Mouse (Mus musculus) ES-Bruce4 (cell line): Measurements from ENCODE around the gene Spsb2.

Experiments
- CTCF ChIP-seq: IDR thresholded peaks from one replicate; pipeline ENCODE4 v1.8.1; 2011; ENCODE audit warnings: low read depth, low read length
- EP300 ChIP-seq: IDR thresholded peaks from 2 replicates; pipeline ENCODE4 v1.6.1; 2011; ENCODE audit warnings: low read depth, low read length; ENCODE audit not compliant: insufficient read depth

DNA sequence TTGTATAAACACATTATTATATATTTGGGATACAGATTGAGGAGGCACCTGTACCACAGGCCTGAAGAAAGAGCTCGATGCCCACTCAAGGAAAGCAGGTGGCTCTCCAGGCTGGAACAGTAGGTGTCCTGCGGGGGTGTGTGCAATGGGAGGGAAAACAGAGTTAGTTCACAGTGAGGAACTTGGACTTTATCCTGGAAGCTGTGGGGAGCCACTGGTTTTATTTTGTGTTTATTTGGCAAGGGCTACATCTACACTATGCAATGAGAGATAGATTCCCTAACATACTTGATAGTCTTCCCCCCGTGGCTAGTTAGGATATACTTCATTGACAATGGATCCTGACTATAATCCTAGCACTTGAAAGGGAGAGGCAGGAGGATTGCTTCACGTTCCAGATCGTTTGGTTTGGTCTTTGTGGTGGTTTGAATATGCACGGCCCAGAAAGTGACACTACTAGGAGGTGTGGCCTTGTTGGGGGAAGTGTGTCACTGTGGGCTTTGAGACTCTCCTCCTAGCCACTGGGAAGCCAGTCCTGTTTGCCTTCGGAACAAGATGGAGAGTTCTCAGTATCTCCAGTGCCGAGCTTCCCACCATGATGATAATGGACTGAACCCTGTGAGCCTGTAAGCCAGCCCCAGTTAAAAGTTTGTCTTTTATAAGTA is 21.6 kb upstream of the Spsb2 start:
- TF ChIP-seq EP300 (no peak), CTCF (no peak)
